Mouse (Mus musculus): ENCODE measurements around the gene Kctd6. TPM values are rescaled to one million over a fixed set of nuclear protein-coding genes. Genes with fewer than 3 reads are reported as not detected.

Gene Kctd6
- polyA plus RNA-seq, 1 experiment from 2014 or later = 3.0 TPM

DNA sequence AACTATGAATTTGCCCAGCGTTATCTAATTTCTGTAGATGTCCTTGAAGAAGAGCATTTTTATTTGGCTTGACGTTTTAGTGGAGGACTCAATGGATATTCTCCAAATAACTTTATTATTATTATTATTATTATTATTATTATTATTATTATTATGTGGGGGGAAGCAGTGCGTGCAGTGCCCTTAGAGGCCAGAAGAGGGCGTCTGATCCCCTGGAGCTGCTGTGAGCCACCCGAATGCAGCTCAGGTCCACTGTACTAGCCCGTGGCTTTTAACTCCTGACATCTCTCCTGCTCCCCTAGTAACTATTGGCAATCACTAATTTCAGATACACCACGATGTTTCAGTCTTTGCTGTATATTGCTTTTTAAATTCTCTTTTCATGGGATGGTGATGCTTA lies 6.4 kb downstream of the Kctd6 start:
- no peak overlapping the region for H3K27ac ChIP-seq (ENCODE audit: low read length)
- H3K36me3 ChIP-seq (ENCODE audit: control insufficient read depth, insufficient read depth, low read length) = peaks cover 10% of the 10 kb centered on the region
- H3K9ac ChIP-seq (ENCODE audit: low read length) = no peak overlapping the region
- no peaks in the 10 kb centered on the region for H3K9me3 ChIP-seq (replicated peaks; ENCODE audit: control insufficient read depth, low read length)
- H3K4me1 ChIP-seq (ENCODE audit: control insufficient read depth, insufficient read depth, low read length) = peaks cover 12% of the 10 kb centered on the region
- no peak overlapping the region for H3K4me3 ChIP-seq (replicated peaks; ENCODE audit: low read length)
- 69% methylated on average over 7 of the region's 7 CpGs for WGBS
- H3K27me3 ChIP-seq (ENCODE audit: control insufficient read depth, insufficient read depth, low read length) = no peaks in the 10 kb centered on the region
- no peak overlapping the region for H3K4me2 ChIP-seq (ENCODE audit: low read depth, low read length)
- no peak for ATAC-seq (ENCODE audit: insufficient read depth, low FRiP score)

GRCm38 (mm10) chr14:8220912-8221311 lies 7.0 kb downstream of the Kctd6 start:
- Histone ChIP-seq H3K36me3 (ENCODE audit: control insufficient read depth, insufficient read depth, low read length) (peaks cover 10% of the 10 kb centered on the region), H3K4me3 (replicated peaks; ENCODE audit: low read length) (no peak overlapping the region), H3K27ac (ENCODE audit: low read length) (no peak overlapping the region), H3K27me3 (ENCODE audit: control insufficient read depth, insufficient read depth, low read length) (no peaks in the 10 kb centered on the region), H3K9me3 (replicated peaks; ENCODE audit: control insufficient read depth, low read length) (no peaks in the 10 kb centered on the region), H3K9ac (ENCODE audit: low read length) (no peak overlapping the region), H3K4me1 (ENCODE audit: control insufficient read depth, insufficient read depth, low read length) (peaks cover 6% of the 10 kb centered on the region), H3K4me2 (ENCODE audit: low read depth, low read length) (no peak overlapping the region)
- 86% methylated on average over 2 of the region's 2 CpGs for WGBS
- ATAC-seq (ENCODE audit: insufficient read depth, low FRiP score) = no peak

DNA sequence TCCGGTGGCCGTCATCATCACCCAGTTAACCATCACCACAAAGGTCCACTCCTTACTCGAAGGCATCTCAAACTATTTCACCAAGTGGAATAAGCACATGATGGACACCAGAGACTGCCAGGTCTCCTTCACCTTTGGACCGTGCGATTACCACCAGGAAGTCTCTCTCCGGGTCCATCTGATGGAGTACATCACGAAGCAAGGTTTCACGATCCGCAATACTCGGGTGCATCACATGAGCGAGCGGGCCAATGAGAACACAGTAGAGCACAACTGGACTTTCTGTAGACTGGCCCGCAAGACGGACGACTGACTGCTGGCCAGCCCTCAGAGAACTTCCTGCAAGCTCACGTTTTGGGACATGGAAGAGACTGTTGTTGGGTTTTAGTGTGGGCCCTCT lies 8.6 kb downstream of the Kctd6 start:
- no peaks in the 10 kb centered on the region for H3K9me3 ChIP-seq (replicated peaks; ENCODE audit: control insufficient read depth, low read length)
- peaks cover 10% of the 10 kb centered on the region for H3K36me3 ChIP-seq (ENCODE audit: control insufficient read depth, insufficient read depth, low read length)
- no peaks in the 10 kb centered on the region for H3K27me3 ChIP-seq (ENCODE audit: control insufficient read depth, insufficient read depth, low read length)
- no peak overlapping the region for H3K27ac ChIP-seq (ENCODE audit: low read length)
- ATAC-seq (ENCODE audit: insufficient read depth, low FRiP score) = no peak
- H3K4me2 ChIP-seq (ENCODE audit: low read depth, low read length) = no peak overlapping the region
- WGBS = 95% methylated on average over 16 of the region's 16 CpGs
- no peaks in the 10 kb centered on the region; the same call in 1 of the 2 replicates for H3K4me1 ChIP-seq (ENCODE audit: control insufficient read depth, insufficient read depth, low read length)
- no peak overlapping the region for H3K4me3 ChIP-seq (replicated peaks; ENCODE audit: low read length)
- no peak overlapping the region for H3K9ac ChIP-seq (ENCODE audit: low read length)

GRCm38 (mm10) chr14:8223506-8224293 lies 9.8 kb downstream of the Kctd6 start:
- Histone ChIP-seq H3K4me2 (ENCODE audit: low read depth, low read length) (no peak overlapping the region), H3K9ac (ENCODE audit: low read length) (no peak overlapping the region), H3K36me3 (ENCODE audit: control insufficient read depth, insufficient read depth, low read length) (peaks cover 10% of the 10 kb centered on the region), H3K9me3 (replicated peaks; ENCODE audit: control insufficient read depth, low read length) (no peaks in the 10 kb centered on the region), H3K4me1 (ENCODE audit: control insufficient read depth, insufficient read depth, low read length) (no peaks in the 10 kb centered on the region), H3K27me3 (ENCODE audit: control insufficient read depth, insufficient read depth, low read length) (no peaks in the 10 kb centered on the region), H3K4me3 (replicated peaks; ENCODE audit: low read length) (no peak overlapping the region), H3K27ac (ENCODE audit: low read length) (no peak overlapping the region)
- ATAC-seq (ENCODE audit: insufficient read depth, low FRiP score) = no peak
- WGBS = 78% methylated on average over 10 of the region's 10 CpGs

DNA sequence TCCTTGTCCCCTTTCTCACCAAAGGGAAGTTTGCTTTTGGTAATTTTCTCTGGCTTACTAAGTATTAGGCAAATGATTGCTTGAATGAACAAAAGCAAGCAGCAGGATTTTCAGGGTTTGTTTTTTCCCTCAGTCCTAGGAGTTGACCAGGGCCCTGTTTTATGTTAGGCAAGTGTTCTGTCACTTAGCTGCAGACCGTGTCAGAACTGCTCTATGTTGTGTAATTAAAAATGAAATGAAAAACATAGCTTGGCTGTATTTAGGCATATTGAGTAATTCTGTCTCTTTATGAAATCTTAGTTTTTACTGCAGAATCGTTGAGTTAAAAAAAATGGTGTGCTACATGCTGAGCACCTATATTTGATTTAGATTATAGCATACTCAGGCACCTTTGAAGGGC lies 10.9 kb downstream of the Kctd6 start:
- H3K36me3 ChIP-seq (ENCODE audit: control insufficient read depth, insufficient read depth, low read length) = peaks cover 10% of the 10 kb centered on the region
- no peak overlapping the region for H3K9ac ChIP-seq (ENCODE audit: low read length)
- no peak for ATAC-seq (ENCODE audit: insufficient read depth, low FRiP score)
- no peaks in the 10 kb centered on the region for H3K9me3 ChIP-seq (replicated peaks; ENCODE audit: control insufficient read depth, low read length)
- H3K27ac ChIP-seq (ENCODE audit: low read length) = no peak overlapping the region
- H3K4me1 ChIP-seq (ENCODE audit: control insufficient read depth, insufficient read depth, low read length) = no peaks in the 10 kb centered on the region
- H3K4me3 ChIP-seq (replicated peaks; ENCODE audit: low read length) = no peak overlapping the region
- 69% methylated on average over 2 of the region's 2 CpGs for WGBS
- no peak overlapping the region for H3K4me2 ChIP-seq (ENCODE audit: low read depth, low read length)
- H3K27me3 ChIP-seq (ENCODE audit: control insufficient read depth, insufficient read depth, low read length) = no peaks in the 10 kb centered on the region

DNA sequence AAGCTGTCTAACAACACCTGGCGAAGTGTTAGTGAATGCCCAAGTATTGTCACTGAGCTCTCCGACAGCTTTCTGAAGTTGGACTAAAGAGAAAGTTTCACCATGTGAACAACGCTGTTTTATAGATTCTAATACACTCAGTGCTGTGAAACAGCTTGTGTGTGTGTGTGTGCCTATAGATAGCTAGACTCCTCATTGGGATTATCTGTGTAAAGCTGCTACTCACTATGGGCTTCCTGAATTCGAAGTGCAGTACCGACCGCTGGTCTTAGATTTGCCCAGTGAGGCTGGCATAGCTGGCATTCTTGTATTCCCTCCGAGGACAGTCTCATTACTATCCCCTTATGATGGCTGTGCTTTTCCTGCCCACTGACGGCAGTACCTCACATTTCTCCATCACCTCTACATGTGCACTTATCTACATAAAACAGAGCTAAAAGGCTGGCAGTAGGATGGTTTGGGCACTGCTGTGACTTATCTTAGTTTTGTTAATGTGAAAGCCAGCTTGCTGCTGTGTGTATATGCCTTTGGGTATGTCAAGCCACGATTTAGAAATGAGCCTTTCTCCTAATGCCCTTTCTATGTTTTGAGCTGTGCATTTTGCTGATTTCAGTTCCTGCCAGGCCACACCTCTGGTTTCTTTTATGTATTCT lies 15.6 kb downstream of the Kctd6 start:
- Histone ChIP-seq H3K27me3 (ENCODE audit: control insufficient read depth, insufficient read depth, low read length) (no peaks in the 10 kb centered on the region), H3K9ac (ENCODE audit: low read length) (no peak overlapping the region), H3K4me2 (ENCODE audit: low read depth, low read length) (no peak overlapping the region), H3K36me3 (ENCODE audit: control insufficient read depth, insufficient read depth, low read length) (no peaks in the 10 kb centered on the region), H3K4me3 (replicated peaks; ENCODE audit: low read length) (no peak overlapping the region), H3K9me3 (replicated peaks; ENCODE audit: control insufficient read depth, low read length) (no peaks in the 10 kb centered on the region), H3K27ac (ENCODE audit: low read length) (no peak overlapping the region), H3K4me1 (ENCODE audit: control insufficient read depth, insufficient read depth, low read length) (no peaks in the 10 kb centered on the region)
- no peak for ATAC-seq (ENCODE audit: insufficient read depth, low FRiP score)
- 77% methylated on average over 9 of the region's 9 CpGs for WGBS

- H3K4me3 ChIP-seq (replicated peaks; ENCODE audit: low read length) = no peak overlapping the region
- no peaks in the 10 kb centered on the region for H3K9me3 ChIP-seq (replicated peaks; ENCODE audit: control insufficient read depth, low read length)
- 83% methylated on average over 6 of the region's 6 CpGs for WGBS
- no peaks in the 10 kb centered on the region for H3K36me3 ChIP-seq (ENCODE audit: control insufficient read depth, insufficient read depth, low read length)
- no peaks in the 10 kb centered on the region for H3K4me1 ChIP-seq (ENCODE audit: control insufficient read depth, insufficient read depth, low read length)
- no peak overlapping the region for H3K27ac ChIP-seq (ENCODE audit: low read length)
- H3K27me3 ChIP-seq (ENCODE audit: control insufficient read depth, insufficient read depth, low read length) = no peaks in the 10 kb centered on the region
- no peak overlapping the region for H3K9ac ChIP-seq (ENCODE audit: low read length)
- no peak overlapping the region for H3K4me2 ChIP-seq (ENCODE audit: low read depth, low read length)
- no peak for ATAC-seq (ENCODE audit: insufficient read depth, low FRiP score)
These were observed 18.4 kb downstream of the Kctd6 start for GRCm38 (mm10) chr14:8232155-8232910.

- Histone ChIP-seq H3K9me3 (replicated peaks; ENCODE audit: control insufficient read depth, low read length) (no peaks in the 10 kb centered on the region), H3K4me1 (ENCODE audit: control insufficient read depth, insufficient read depth, low read length) (no peaks in the 10 kb centered on the region), H3K4me2 (ENCODE audit: low read depth, low read length) (no peak overlapping the region), H3K27me3 (ENCODE audit: control insufficient read depth, insufficient read depth, low read length) (no peaks in the 10 kb centered on the region), H3K9ac (ENCODE audit: low read length) (no peak overlapping the region), H3K36me3 (ENCODE audit: control insufficient read depth, insufficient read depth, low read length) (no peaks in the 10 kb centered on the region), H3K4me3 (replicated peaks; ENCODE audit: low read length) (no peak overlapping the region), H3K27ac (ENCODE audit: low read length) (no peak overlapping the region)
- no peak for ATAC-seq (ENCODE audit: insufficient read depth, low FRiP score)
- 47% methylated on average over 1 of the region's 1 CpGs for WGBS
These were observed 19.3 kb downstream of the Kctd6 start for GRCm38 (mm10) chr14:8233252-8233651.

- Histone ChIP-seq H3K9me3 (replicated peaks; ENCODE audit: control insufficient read depth, low read length) (no peaks in the 10 kb centered on the region), H3K27me3 (ENCODE audit: control insufficient read depth, insufficient read depth, low read length) (no peaks in the 10 kb centered on the region), H3K4me3 (replicated peaks; ENCODE audit: low read length) (no peak overlapping the region), H3K4me2 (ENCODE audit: low read depth, low read length) (no peak overlapping the region), H3K36me3 (ENCODE audit: control insufficient read depth, insufficient read depth, low read length) (no peaks in the 10 kb centered on the region), H3K9ac (ENCODE audit: low read length) (no peak overlapping the region), H3K4me1 (ENCODE audit: control insufficient read depth, insufficient read depth, low read length) (0 out of 2 replicates have a peak, but pooled peaks cover 4% of the 10 kb centered on the region), H3K27ac (ENCODE audit: low read length) (no peak overlapping the region)
- no peak for ATAC-seq (ENCODE audit: insufficient read depth, low FRiP score)
These were observed 27.9 kb downstream of the Kctd6 start for GRCm38 (mm10) chr14:8241816-8242215.
